Mouse (Mus musculus): ENCODE measurements around the gene Gm16427. TPM values are rescaled to one million over a fixed set of nuclear protein-coding genes. Genes with fewer than 3 reads are reported as not detected.
"Not testable (repeated sequence)": the region's sequence is repeated elsewhere in the genome, so short reads cannot be mapped to it uniquely, and the experiment has no call there.

Gene Gm16427
- not detected for total RNA-seq (2021)
- long read RNA-seq, experiment 1, result 0 reads
- long read RNA-seq, experiment 2, result 0 reads

DNA sequence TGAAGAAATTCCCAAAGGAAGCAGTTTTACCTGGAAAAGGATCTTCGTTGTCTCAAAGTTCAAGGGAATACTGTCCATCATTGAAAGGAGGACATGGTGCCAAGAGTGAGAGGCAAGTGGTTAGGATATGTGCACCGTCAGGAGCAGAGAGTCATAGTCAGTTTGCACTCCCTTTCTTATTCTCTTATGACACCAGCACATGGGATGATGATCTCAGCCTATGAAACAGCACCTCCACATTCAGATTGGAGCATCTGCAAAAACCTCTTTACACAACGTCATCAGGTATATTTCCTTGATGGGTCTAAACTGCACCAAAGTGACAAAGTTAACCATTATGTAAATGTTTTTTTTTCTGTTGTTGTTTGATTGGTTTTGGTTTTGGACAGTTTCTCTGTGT, at the start of gene Gm16427:
TSS of gene Gm16427 (minus strand) at position 101 of the 400 bp plus-strand sequence.
- DNase-seq (ENCODE audit: low spot score in 2 of 2), result not testable (repeated sequence)

Other genes starting within 250 kb of the Gm16427 start
- gene C87414, start 131.4 kb upstream of the Gm16427 start, total RNA-seq (2021), result not detected